Mouse (Mus musculus) brain, adult 2 months (tissue): ENCODE measurements around the gene Pramel5.
"Not testable (repeated sequence)": the region's sequence is repeated elsewhere in the genome, so short reads cannot be mapped to it uniquely, and the experiment has no call there.

Experiments
- DNase-seq: peaks from one replicate; pipeline ENCODE4 v3.0.0; 2011; ENCODE audit warnings: low read depth, low spot score

The Pramel5 gene

GRCm38 (mm10) chr4:144280388-144280787 is at the start of gene Pramel5:
Gene Pramel5, minus strand, starts transcription at chr4:144280488.
- DNase-seq: not testable (repeated sequence)

DNA sequence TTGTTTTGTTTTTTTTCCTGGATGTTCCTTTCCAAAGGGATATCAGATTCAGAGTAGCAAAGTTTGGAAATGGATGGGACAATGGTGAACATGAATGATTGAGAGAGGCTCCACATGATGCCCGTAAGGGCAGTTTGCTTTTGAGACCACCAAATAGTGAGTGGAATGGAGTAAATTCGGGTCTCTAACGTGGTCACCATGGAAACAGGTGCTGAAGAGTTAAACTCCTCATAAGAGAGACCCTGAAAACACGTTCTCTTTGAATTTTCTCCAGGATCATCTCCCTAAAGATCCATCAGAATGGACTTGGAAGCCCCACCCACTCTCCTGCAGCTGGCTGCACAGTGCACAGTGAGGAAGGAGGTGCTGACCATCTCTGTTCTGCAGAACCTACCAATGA is 49.7 kb upstream of the Pramel5 start, which contains the start of gene Gm13128:
Gene Gm13128 (plus strand): TSS at position 301 of the 400 bp plus-strand sequence.
- not testable (repeated sequence) for DNase-seq

- not testable (repeated sequence) for DNase-seq
Measured at GRCm38 (mm10) chr4:144312666-144313460, 32.6 kb upstream of the Pramel5 start.

DNA sequence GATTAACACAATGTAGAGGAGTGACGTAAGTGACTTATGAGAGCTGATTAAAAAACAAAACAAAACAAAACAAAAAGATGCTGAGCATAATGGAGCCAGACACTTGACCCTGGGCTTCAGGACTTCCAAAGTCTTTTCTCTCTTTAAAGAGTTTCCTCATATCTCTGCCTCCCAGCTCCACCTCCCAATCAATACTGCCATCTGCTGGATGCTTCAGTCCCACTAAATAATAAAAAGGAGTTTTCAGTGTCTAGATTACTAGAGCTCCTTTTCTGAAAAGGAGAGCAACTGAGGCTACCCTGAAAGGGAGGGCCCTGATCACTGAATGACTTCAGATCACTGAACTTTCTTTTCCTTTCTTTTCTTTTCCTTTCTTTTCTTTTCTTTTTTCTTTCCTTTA is 19.1 kb upstream of the Pramel5 start:
- not testable (repeated sequence) for DNase-seq

GRCm38 (mm10) chr4:144254768-144255167 is 25.5 kb downstream of the Pramel5 start:
- DNase-seq: peak; percentile 0
